Mouse (Mus musculus) small intestine, adult 2 months (tissue): ENCODE results near the gene Creld2.

Experiments
- CTCF ChIP-seq: fragments of 200-500 bp; IDR thresholded peaks from 2 replicates; pipeline ENCODE4 v1.5.1; 2012; ENCODE audit warnings: low read depth, mild to moderate bottlenecking, control low read depth, inconsistent platforms, low read length, moderate library complexity, mixed read lengths; ENCODE audit not compliant: insufficient replicate concordance, insufficient read length; ENCODE audit errors: extremely low read depth
- POLR2A ChIP-seq: fragments of 200-500 bp; IDR thresholded peaks from 2 replicates; pipeline ENCODE4 v1.6.1; 2012; ENCODE audit warnings: low read depth, mild to moderate bottlenecking, control low read depth, inconsistent platforms, low read length, moderate library complexity

GRCm38 (mm10) chr15:88863695-88864231 is 44.3 kb downstream of the Creld2 start:
- TF ChIP-seq CTCF (no peak), POLR2A (no peak)
